Mouse (Mus musculus) limb, embryonic 14.5 days (tissue): Measurements from ENCODE around the gene Prkce. TPM values are rescaled to one million over a fixed set of nuclear protein-coding genes. Genes with fewer than 3 reads are reported as not detected.

Source experiments
- ATAC-seq: fragments of 200-750 bp; cut with Nextera tagmentation; 2 replicates; pipeline ENCODE4 v1.8.0; 2017; ENCODE audit warnings: low read depth, moderate number of reproducible peaks, moderate TSS enrichment; ENCODE audit not compliant: low FRiP score
- DNase-seq: peaks from one replicate; pipeline ENCODE4 v3.0.0-alpha.2; 2015; ENCODE audit warnings: low spot score
- H3K27ac ChIP-seq: fragments of 300-500 bp; sonication (generic); replicated peaks from 2 replicates; pipeline ENCODE4 v1.5.1; 2014; ENCODE audit warnings: low read depth, mild to moderate bottlenecking, low read length, moderate library complexity, mixed read lengths
- H3K27me3 ChIP-seq: fragments of 300-500 bp; sonication (generic); 2 replicates; pipeline ENCODE4 v1.6.1; 2014; ENCODE audit warnings: low read length, mixed read lengths; ENCODE audit not compliant: control insufficient read depth, insufficient read depth
- H3K36me3 ChIP-seq: fragments of 300-500 bp; sonication (generic); 2 replicates; pipeline ENCODE4 v1.6.1; 2014; ENCODE audit warnings: mild to moderate bottlenecking, low read length, moderate library complexity, mixed read lengths; ENCODE audit not compliant: control insufficient read depth, insufficient read depth
- H3K4me1 ChIP-seq: fragments of 300-500 bp; sonication (generic); 2 replicates; pipeline ENCODE4 v1.6.1; 2014; ENCODE audit warnings: antibody characterized with exemption, low read length, mixed read lengths; ENCODE audit not compliant: control insufficient read depth, insufficient read depth
- H3K4me2 ChIP-seq: fragments of 300-500 bp; sonication (generic); replicated peaks from 2 replicates; pipeline ENCODE4 v1.6.1; 2014; ENCODE audit warnings: low read depth, mild to moderate bottlenecking, low read length, moderate library complexity; ENCODE audit not compliant: severe bottlenecking
- H3K4me3 ChIP-seq: fragments of 300-500 bp; sonication (generic); replicated peaks from 2 replicates; pipeline ENCODE4 v1.5.1; 2014; ENCODE audit warnings: low read length
- H3K9ac ChIP-seq: fragments of 300-500 bp; sonication (generic); 2 replicates; pipeline ENCODE4 v1.6.1; 2014; ENCODE audit warnings: mild to moderate bottlenecking, low read depth, low read length, moderate library complexity; ENCODE audit not compliant: severe bottlenecking
- H3K9me3 ChIP-seq: fragments of 300-500 bp; sonication (generic); 2 replicates; pipeline ENCODE4 v1.6.1; 2016; ENCODE audit warnings: low read length; ENCODE audit not compliant: control insufficient read depth
- POLR2A ChIP-seq: fragments of 200-500 bp; IDR thresholded peaks from 2 replicates; pipeline ENCODE4 v1.8.0; 2012; ENCODE audit warnings: inconsistent platforms, mild to moderate bottlenecking, moderate library complexity, borderline replicate concordance; ENCODE audit not compliant: insufficient read depth, insufficient read length; ENCODE audit errors: extremely low read depth
- WGBS: fragments of 180-500 bp; shearing (Covaris S2); extraction: QIAGEN DNeasy Blood & Tissue Kit; methylation state at CpG from one replicate; pipeline ENCODE4 v1.1.7; 2014; 5-methylcytosine and 5-hydroxymethylcytosine counted together
- polyA plus RNA-seq, 2 experiments: library from polyadenylated mRNA; depleted of rRNA in 1 of 2; stranded (reverse) in 1 of 2; unstranded in 1 of 2; fragments of >200 nt; fragmentation: Nextera tagmentation in 1 of 2; extraction: Ambion mirVana in 1 of 2; gene quantifications; 2 replicates each; pipeline versions ENCODE4 v1.2.1 to v1.2.3; 2012 to 2014

The Prkce gene
- polyA plus RNA-seq, 2 experiments: 4.7 to 9.3 TPM

GRCm38 (mm10) chr17:86676909-86677308 lies 509.3 kb downstream of the Prkce start:
- no peak for DNase-seq
- no peak for ATAC-seq
- H3K27ac ChIP-seq: no peak overlapping the region
- no peak overlapping the region for H3K9ac ChIP-seq
- H3K9me3 ChIP-seq: no peaks in the 10 kb centered on the region
- no peak overlapping the region for H3K4me3 ChIP-seq
- H3K36me3 ChIP-seq: no peaks in the 10 kb centered on the region
- no peak overlapping the region for H3K4me2 ChIP-seq
- H3K4me1 ChIP-seq: no peaks in the 10 kb centered on the region
- no peaks in the 10 kb centered on the region for H3K27me3 ChIP-seq
- TF ChIP-seq POLR2A: no peak
- 62% methylated on average over 4 of the region's 4 CpGs for WGBS

GRCm38 (mm10) chr17:86685263-86685662 lies 517.7 kb downstream of the Prkce start:
- DNase-seq: no peak
- TF ChIP-seq POLR2A: no peak
- no peaks in the 10 kb centered on the region for H3K4me1 ChIP-seq

GRCm38 (mm10) chr17:86687021-86687420 lies 519.4 kb downstream of the Prkce start:
- H3K4me2 ChIP-seq: no peak overlapping the region
- ATAC-seq: no peak
- no peak for DNase-seq
- no peaks in the 10 kb centered on the region for H3K36me3 ChIP-seq
- no peak overlapping the region for H3K4me3 ChIP-seq
- H3K9ac ChIP-seq: no peak overlapping the region
- no peak overlapping the region for H3K27ac ChIP-seq
- H3K9me3 ChIP-seq: no peaks in the 10 kb centered on the region
- H3K4me1 ChIP-seq: no peaks in the 10 kb centered on the region
- no peak for TF ChIP-seq POLR2A
- 82% methylated on average over 3 of the region's 3 CpGs for WGBS
- H3K27me3 ChIP-seq: no peaks in the 10 kb centered on the region

More at GRCm38 (mm10) chr17:86685263-86685662, 517.7 kb downstream of the Prkce start:
- no peaks in the 10 kb centered on the region for H3K9me3 ChIP-seq
- WGBS: 82% methylated on average over 4 of the region's 4 CpGs
- no peak overlapping the region for H3K4me3 ChIP-seq
- no peak overlapping the region for H3K4me2 ChIP-seq
- no peaks in the 10 kb centered on the region for H3K36me3 ChIP-seq
- no peak overlapping the region for H3K9ac ChIP-seq
- no peak overlapping the region for H3K27ac ChIP-seq
- ATAC-seq: no peak
- no peaks in the 10 kb centered on the region for H3K27me3 ChIP-seq

GRCm38 (mm10) chr17:86690871-86691390 lies 523.3 kb downstream of the Prkce start:
- DNase-seq (no peak), ATAC-seq (no peak)
- Histone ChIP-seq H3K27ac (no peak overlapping the region), H3K9ac (no peak overlapping the region), H3K36me3 (no peaks in the 10 kb centered on the region), H3K4me1 (no peaks in the 10 kb centered on the region), H3K4me2 (no peak overlapping the region), H3K9me3 (no peaks in the 10 kb centered on the region), H3K27me3 (no peaks in the 10 kb centered on the region), H3K4me3 (no peak overlapping the region)
- WGBS: 93% methylated on average over 2 of the region's 2 CpGs
- no peak for TF ChIP-seq POLR2A

GRCm38 (mm10) chr17:86697751-86698150 lies 530.2 kb downstream of the Prkce start:
- no peak overlapping the region for H3K9ac ChIP-seq
- 90% methylated on average over 2 of the region's 2 CpGs for WGBS
- H3K9me3 ChIP-seq: no peaks in the 10 kb centered on the region
- no peaks in the 10 kb centered on the region for H3K36me3 ChIP-seq
- no peak for TF ChIP-seq POLR2A
- no peaks in the 10 kb centered on the region for H3K27me3 ChIP-seq
- DNase-seq (no peak), ATAC-seq (no peak)
- no peaks in the 10 kb centered on the region for H3K4me1 ChIP-seq
- no peak overlapping the region for H3K4me2 ChIP-seq
- H3K4me3 ChIP-seq: no peak overlapping the region
- no peak overlapping the region for H3K27ac ChIP-seq

- H3K36me3 ChIP-seq: no peaks in the 10 kb centered on the region
- H3K4me1 ChIP-seq: no peaks in the 10 kb centered on the region
- WGBS: 88% methylated on average over 4 of the region's 4 CpGs
- no peak overlapping the region for H3K9ac ChIP-seq
- ATAC-seq: no peak
- DNase-seq: no peak
- no peaks in the 10 kb centered on the region for H3K27me3 ChIP-seq
- H3K9me3 ChIP-seq: no peaks in the 10 kb centered on the region
- no peak overlapping the region for H3K4me2 ChIP-seq
- H3K27ac ChIP-seq: no peak overlapping the region
- H3K4me3 ChIP-seq: no peak overlapping the region
- TF ChIP-seq POLR2A: no peak
These were observed 535.8 kb downstream of the Prkce start for GRCm38 (mm10) chr17:86703336-86703735.
